Comparison of ENCODE assay signal across 11 mouse cellular contexts in genomic region chr11:80185441-80185976, GRCm38 (mm10). TPM values are rescaled to one million over a fixed set of nuclear protein-coding genes. Genes with fewer than 3 reads are reported as not detected.
DNase-seq lines count a peak whose midpoint lies in the region; ATAC-seq and TF ChIP-seq lines count a peak whose summit lies in the region.
"Not testable (repeated sequence)": the region's sequence is repeated elsewhere in the genome, so short reads cannot be mapped to it uniquely, and the experiment has no call there.
"Had no signal": no experiment of that assay in that cellular context is flagged by ENCODE, and none has a peak within 500 bp of the region (broad histone marks: within the 10 kb centered on the region; RNA-seq: fewer than 3 reads in every experiment).

No protein-coding gene starts in this region.

- peak; percentile 83 for DNase-seq in heart, adult 11 months
- not testable (repeated sequence) for DNase-seq in heart, postnatal 0 days (ENCODE audit: low spot score); layer of hippocampus, adult 2 months (ENCODE audit: low spot score in 2 of 2)

- peak overlapping the region; percentile 78; the same call in 1 of the 2 replicates for H3K4me2 ChIP-seq in heart, postnatal 0 days (ENCODE audit: low read depth, low read length)
- 0 out of 2 replicates have a peak overlapping the region, but pooled peaks have one; percentile 66 for H3K4me2 ChIP-seq in liver, embryonic 16.5 days (ENCODE audit: low read depth, low read length)

- not testable (repeated sequence) for H3K9ac ChIP-seq in heart, postnatal 0 days (replicated peaks; ENCODE audit: low read depth, low read length); liver, embryonic 16.5 days (ENCODE audit: low read depth, low read length)

- H3K4me1 ChIP-seq in E14TG2a.4 (replicated peaks; ENCODE audit: low read depth, low read length): peaks cover 66% of the 10 kb centered on the region
- peaks cover 16% of the 10 kb centered on the region for H3K4me1 ChIP-seq in bone marrow macrophage, adult 2 months (ENCODE audit: control insufficient read depth, insufficient read depth, low read length)
- H3K4me1 ChIP-seq in heart, postnatal 0 days (ENCODE audit: control insufficient read depth, insufficient read depth); liver, embryonic 16.5 days (ENCODE audit: control insufficient read depth, low read depth, low read length); testis, adult 2 months (ENCODE audit: control insufficient read depth, insufficient read depth, low read length): not testable (repeated sequence)
- H3K4me1 ChIP-seq in megakaryocyte, embryonic 14.5 days: peaks cover 18% of the 10 kb centered on the region

- H3K9me3 ChIP-seq in E14TG2a.4 (ENCODE audit: low read length); heart, postnatal 0 days (replicated peaks; ENCODE audit: control insufficient read depth, low read length); liver, embryonic 16.5 days (replicated peaks; ENCODE audit: control insufficient read depth, low read length); megakaryocyte, embryonic 14.5 days: not testable (repeated sequence)

- not testable (repeated sequence) for TF ChIP-seq EP300 in heart, postnatal 0 days (IDR thresholded peaks at IDR 0.05; ENCODE audit: low read depth)

- WGBS in heart, postnatal 0 days: 61% methylated on average over 5 of the region's 5 CpGs
- 75% methylated on average over 5 of the region's 5 CpGs for WGBS in liver, embryonic 16.5 days (ENCODE audit: insufficient replicate concordance)

- not testable (repeated sequence) for TF ChIP-seq CTCF in E14TG2a.4 (conservative IDR thresholded peaks at IDR 0.05; ENCODE audit: low read length); bone marrow macrophage, adult 2 months (IDR thresholded peaks at IDR 0.05; ENCODE audit: low read depth, low read length); heart, postnatal 0 days (IDR thresholded peaks at IDR 0.05; ENCODE audit: low read depth); layer of hippocampus, adult 2 months (conservative IDR thresholded peaks at IDR 0.05); testis, adult 2 months (IDR thresholded peaks at IDR 0.05; ENCODE audit: control insufficient read depth, insufficient read depth, insufficient replicate concordance, low read depth, low read length)

- not testable (repeated sequence) for TF ChIP-seq POLR2A in bone marrow macrophage, adult 2 months (IDR thresholded peaks at IDR 0.05; ENCODE audit: borderline replicate concordance, low read depth, low read length); testis, adult 2 months (IDR thresholded peaks at IDR 0.05; ENCODE audit: control insufficient read depth, low read depth, low read length)

- H3K27ac ChIP-seq in bone marrow macrophage, adult 2 months (ENCODE audit: insufficient read depth, low read depth, low read length); heart, postnatal 0 days (ENCODE audit: low read depth); liver, embryonic 16.5 days (ENCODE audit: low read length): not testable (repeated sequence)
- peak overlapping the region; percentile 96; the same call in 1 of the 2 replicates for H3K27ac ChIP-seq in layer of hippocampus, adult 2 months
- peak overlapping the region; percentile 67 for H3K27ac ChIP-seq in testis, adult 2 months (ENCODE audit: control insufficient read depth, insufficient read depth, low read depth, low read length)

- ATAC-seq in heart, postnatal 0 days (ENCODE audit: insufficient read depth, low read depth); liver, embryonic 16.5 days (ENCODE audit: low read depth): not testable (repeated sequence)

- peaks cover 28% of the 10 kb centered on the region for H3K36me3 ChIP-seq in E14TG2a.4 (ENCODE audit: insufficient read depth, low read length)
- peaks cover 14% of the 10 kb centered on the region for H3K36me3 ChIP-seq in heart, postnatal 0 days (replicated peaks; ENCODE audit: control insufficient read depth, insufficient read depth, low read length)
- H3K36me3 ChIP-seq in liver, embryonic 16.5 days (ENCODE audit: control insufficient read depth, insufficient read depth); testis, adult 2 months (ENCODE audit: control insufficient read depth, insufficient read depth, low read length): not testable (repeated sequence)
- H3K36me3 ChIP-seq in megakaryocyte, embryonic 14.5 days (replicated peaks; ENCODE audit: low read length): peaks cover 23% of the 10 kb centered on the region

- H3K27me3 ChIP-seq in E14TG2a.4 (ENCODE audit: insufficient read depth, low read length); heart, postnatal 0 days (ENCODE audit: control insufficient read depth, insufficient read depth, low read length); liver, embryonic 16.5 days (ENCODE audit: control insufficient read depth, insufficient read depth, low read depth, low read length); megakaryocyte, embryonic 14.5 days (replicated peaks); testis, adult 2 months (ENCODE audit: control insufficient read depth, insufficient read depth, low read length): not testable (repeated sequence)

- H3K4me3 ChIP-seq in E14TG2a.4 (replicated peaks; ENCODE audit: low read length): peak overlapping the region; percentile 98
- H3K4me3 ChIP-seq in bone marrow macrophage, adult 2 months (ENCODE audit: insufficient read depth, low read length): peak overlapping the region; percentile 36; the same call in 1 of the 2 replicates
- not testable (repeated sequence) for H3K4me3 ChIP-seq in heart, postnatal 0 days (ENCODE audit: low read depth, low read length); layer of hippocampus, adult 2 months; liver, embryonic 16.5 days (ENCODE audit: low read depth, low read length); testis, adult 2 months (ENCODE audit: control insufficient read depth, low read depth, low read length)
- peak overlapping the region; percentile 62 for H3K4me3 ChIP-seq in megakaryocyte, embryonic 14.5 days (replicated peaks)

RNA-seq across cellular contexts. Expression of gene Rnf135, which starts 1.9 kb away (rescaled TPM):
- 17.9 and 19.4 TPM in 2 replicates for polyA plus RNA-seq in bone marrow macrophage, adult 2 months (2012; ENCODE audit: insufficient read depth, insufficient read length, missing spikeins)
- 6.2 and 10.2 TPM in 2 replicates for total RNA-seq in heart, postnatal 0 days (2014; rRNA removed; ENCODE audit: low replicate concordance)
- 11.7 and 12.9 TPM in 2 replicates for polyA plus RNA-seq in heart, postnatal 0 days (2015; fragmentation: Nextera tagmentation; extraction: Ambion mirVana)
- total RNA-seq in layer of hippocampus, adult 2 months (2021): 1 to 10 TPM; 4.1 to 4.9 TPM
- polyA plus RNA-seq in liver, embryonic 16.5 days (2015; fragmentation: Nextera tagmentation; extraction: Ambion mirVana): 4.8 and 5.4 TPM in 2 replicates
- 2.6 and 3.6 TPM in 2 replicates for polyA plus RNA-seq in megakaryocyte, embryonic 14.5 days (2012; ENCODE audit: insufficient read depth, low replicate concordance)
- polyA plus RNA-seq in testis, adult 2 months (2012; rRNA removed): 3.8 and 3.9 TPM in 2 replicates

RNA-seq across cellular contexts. Expression of gene Rhot1, which starts 23.3 kb away (rescaled TPM):
- polyA plus RNA-seq in bone marrow macrophage, adult 2 months (2012; ENCODE audit: insufficient read depth, insufficient read length, missing spikeins): 34.5 and 38.1 TPM in 2 replicates
- total RNA-seq in heart, postnatal 0 days (2014; rRNA removed; ENCODE audit: low replicate concordance): 77.3 and 89.3 TPM in 2 replicates
- polyA plus RNA-seq in heart, postnatal 0 days (2015; fragmentation: Nextera tagmentation; extraction: Ambion mirVana): 48.8 and 53.8 TPM in 2 replicates
- total RNA-seq in layer of hippocampus, adult 2 months (2021): 10 to 100 TPM; 67.8 to 68.2 TPM
- 19.6 and 20.2 TPM in 2 replicates for polyA plus RNA-seq in liver, embryonic 16.5 days (2015; fragmentation: Nextera tagmentation; extraction: Ambion mirVana)
- polyA plus RNA-seq in megakaryocyte, embryonic 14.5 days (2012; ENCODE audit: insufficient read depth, low replicate concordance): 2.6 and 3.2 TPM in 2 replicates
- polyA plus RNA-seq in testis, adult 2 months (2012; rRNA removed): 30.3 and 35.5 TPM in 2 replicates

RNA-seq across cellular contexts. Expression of gene Adap2, which starts 31.6 kb away (rescaled TPM):
- polyA plus RNA-seq in bone marrow macrophage, adult 2 months (2012; ENCODE audit: insufficient read depth, insufficient read length, missing spikeins): 167 and 174 TPM in 2 replicates
- 17.0 and 20.0 TPM in 2 replicates for total RNA-seq in heart, postnatal 0 days (2014; rRNA removed; ENCODE audit: low replicate concordance)
- 2.1 and 3.0 TPM in 2 replicates for polyA plus RNA-seq in heart, postnatal 0 days (2015; fragmentation: Nextera tagmentation; extraction: Ambion mirVana)
- 1 to 10 TPM; 6.1 to 8.2 TPM for total RNA-seq in layer of hippocampus, adult 2 months (2021)
- polyA plus RNA-seq in liver, embryonic 16.5 days (2015; fragmentation: Nextera tagmentation; extraction: Ambion mirVana): 7.0 and 7.3 TPM in 2 replicates
- 4.2 TPM in 1 of 2 replicates, not detected in the other for polyA plus RNA-seq in megakaryocyte, embryonic 14.5 days (2012; ENCODE audit: insufficient read depth, low replicate concordance)
- polyA plus RNA-seq in testis, adult 2 months (2012; rRNA removed): 0.86 and 0.96 TPM in 2 replicates
- total RNA-seq: CH12.LX, G1E had no signal
- polyA plus RNA-seq: erythroblast, embryonic 14.5 days; G1E had no signal

RNA-seq across cellular contexts. Expression of gene Tefm, which starts 43.5 kb away (rescaled TPM):
- 7.7 and 12.4 TPM in 2 replicates for polyA plus RNA-seq in bone marrow macrophage, adult 2 months (2012; ENCODE audit: insufficient read depth, insufficient read length, missing spikeins)
- 32.4 and 40.3 TPM in 2 replicates for total RNA-seq in heart, postnatal 0 days (2014; rRNA removed; ENCODE audit: low replicate concordance)
- 37.6 and 39.9 TPM in 2 replicates for polyA plus RNA-seq in heart, postnatal 0 days (2015; fragmentation: Nextera tagmentation; extraction: Ambion mirVana)
- total RNA-seq in layer of hippocampus, adult 2 months (2021): 10 to 100 TPM in 1 of 2 experiments, 1 to 10 TPM in 1; 8.8 to 10.9 TPM
- polyA plus RNA-seq in liver, embryonic 16.5 days (2015; fragmentation: Nextera tagmentation; extraction: Ambion mirVana): 11.4 and 13.4 TPM in 2 replicates
- polyA plus RNA-seq in megakaryocyte, embryonic 14.5 days (2012; ENCODE audit: insufficient read depth, low replicate concordance): 0.44 TPM in 1 of 2 replicates, not detected in the other
- polyA plus RNA-seq in testis, adult 2 months (2012; rRNA removed): 3.7 and 4.2 TPM in 2 replicates
- polyA plus RNA-seq: erythroblast, embryonic 14.5 days had no signal

Comparison
In these comparisons a context has a peak if more than half of its experiments do, and no peak if none do; other contexts are left out.
1. RNA of gene Adap2, which starts 31.6 kb away (polyA plus RNA-seq): 167 to 174 TPM in bone marrow macrophage, adult 2 months; 7.0 to 7.3 TPM in liver, embryonic 16.5 days, 4.2 TPM in megakaryocyte, embryonic 14.5 days, 2.1 to 3.0 TPM in heart, postnatal 0 days and 0.86 to 0.96 TPM in testis, adult 2 months; every median in the first group is over 10 times any median in the second.